Mouse (Mus musculus) gastrocnemius, adult 8-10 months (tissue): ENCODE results near the gene Ppil1. TPM values are rescaled to one million over a fixed set of nuclear protein-coding genes. Genes with fewer than 3 reads are reported as not detected.
"Not testable (repeated sequence)": the region's sequence is repeated elsewhere in the genome, so short reads cannot be mapped to it uniquely, and the experiment has no call there.

Experiments used
- DNase-seq, 2 experiments: peaks; one replicate each; pipeline ENCODE4 v3.0.0; 2022; ENCODE audit warnings: low spot score in 2 of 2
- total RNA-seq, 4 experiments: library from RNA; stranded (reverse); gene quantifications; 2 replicates each; pipeline ENCODE4 v1.2.4; 2022

Ppil1 gene
- total RNA-seq, 4 experiments from 2014 or later, result 4.8 to 8.3 (median 6.7) TPM

- DNase-seq, result no peak
Measured at GRCm38 (mm10) chr17:29282216-29282952, 18.4 kb upstream of the Ppil1 start.

- DNase-seq, result no peak
Measured at GRCm38 (mm10) chr17:29281541-29281940, 17.6 kb upstream of the Ppil1 start.

GRCm38 (mm10) chr17:29280422-29280821 is 16.4 kb upstream of the Ppil1 start:
- no peak for DNase-seq

GRCm38 (mm10) chr17:29273889-29274288 is 9.9 kb upstream of the Ppil1 start:
- peak; percentile 20 to 21 for DNase-seq

- DNase-seq, result no peak
Measured at GRCm38 (mm10) chr17:29273156-29273555, 9.2 kb upstream of the Ppil1 start.

GRCm38 (mm10) chr17:29270148-29270698 is 6.2 kb upstream of the Ppil1 start:
- no peak for DNase-seq

- DNase-seq, result no peak
Measured at GRCm38 (mm10) chr17:29269349-29269706, 5.3 kb upstream of the Ppil1 start.

- DNase-seq, result peak; percentile 94 to 97
Measured at GRCm38 (mm10) chr17:29268682-29269348, 4.8 kb upstream of the Ppil1 start, which contains the start of gene BC004004. TSS of gene BC004004 (plus strand) at chr17:29268788.

GRCm38 (mm10) chr17:29267931-29268681 is 4.1 kb upstream of the Ppil1 start:
- no peak for DNase-seq

GRCm38 (mm10) chr17:29267040-29267439 is 3.1 kb upstream of the Ppil1 start:
- not testable (repeated sequence) for DNase-seq

GRCm38 (mm10) chr17:29264760-29265159 is 774 bp upstream of the Ppil1 start:
- DNase-seq, result no peak

GRCm38 (mm10) chr17:29263417-29263816 is 569 bp downstream of the Ppil1 start:
- no peak for DNase-seq

- DNase-seq, result no peak
Measured at GRCm38 (mm10) chr17:29262259-29262649, 1.7 kb downstream of the Ppil1 start.

- no peak for DNase-seq
Measured at GRCm38 (mm10) chr17:29261603-29262258, 2.3 kb downstream of the Ppil1 start.

- no peak for DNase-seq
Measured at GRCm38 (mm10) chr17:29260501-29260900, 3.5 kb downstream of the Ppil1 start.

- DNase-seq, result peak; percentile 52 to 66
Measured at GRCm38 (mm10) chr17:29259489-29259888, 4.5 kb downstream of the Ppil1 start.

- no peak for DNase-seq
Measured at GRCm38 (mm10) chr17:29258921-29259320, 5.1 kb downstream of the Ppil1 start.

GRCm38 (mm10) chr17:29258025-29258558 is 5.9 kb downstream of the Ppil1 start:
- DNase-seq, result no peak

- no peak for DNase-seq
Measured at GRCm38 (mm10) chr17:29257001-29257511, 6.9 kb downstream of the Ppil1 start.

GRCm38 (mm10) chr17:29256507-29256906 is 7.5 kb downstream of the Ppil1 start:
- no peak for DNase-seq

- not testable (repeated sequence) for DNase-seq
Measured at GRCm38 (mm10) chr17:29254784-29255183, 9.2 kb downstream of the Ppil1 start.
